Mouse (Mus musculus) intestine, embryonic 14.5 days (tissue): ENCODE measurements around the gene Gramd4. TPM values are rescaled to one million over a fixed set of nuclear protein-coding genes. Genes with fewer than 3 reads are reported as not detected.
"Not testable (repeated sequence)": the region's sequence is repeated elsewhere in the genome, so short reads cannot be mapped to it uniquely, and the experiment has no call there.

ENCODE experiments used
- ATAC-seq: fragments of 200-750 bp; cut with Nextera tagmentation; replicated peaks from 2 replicates; pipeline ENCODE4 v1.8.0; 2017; ENCODE audit warnings: low read depth, moderate number of reproducible peaks, moderate TSS enrichment, moderate library complexity; ENCODE audit not compliant: low FRiP score, low TSS enrichment
- DNase-seq: peaks from one replicate; pipeline ENCODE4 v3.0.0-alpha.2; 2018; ENCODE audit warnings: low spot score
- H3K27ac ChIP-seq: fragments of 300-500 bp; sonication (generic); 2 replicates; pipeline ENCODE4 v1.5.1; 2014; ENCODE audit warnings: low read depth, mild to moderate bottlenecking, control low read depth
- H3K27me3 ChIP-seq: fragments of 300-500 bp; sonication (generic); replicated peaks from 2 replicates; pipeline ENCODE4 v1.6.1; 2014; ENCODE audit warnings: low read length, control low read depth; ENCODE audit not compliant: control insufficient read depth, insufficient read depth
- H3K36me3 ChIP-seq: fragments of 300-500 bp; sonication (generic); 2 replicates; pipeline ENCODE4 v1.6.1; 2014; ENCODE audit warnings: low read length, control low read depth; ENCODE audit not compliant: control insufficient read depth, insufficient read depth
- H3K4me1 ChIP-seq: fragments of 300-500 bp; sonication (generic); replicated peaks from 2 replicates; pipeline ENCODE4 v1.6.1; 2014; ENCODE audit warnings: low read length, control low read depth, mixed read lengths; ENCODE audit not compliant: control insufficient read depth, insufficient read depth
- H3K4me2 ChIP-seq: fragments of 300-500 bp; sonication (generic); 2 replicates; pipeline ENCODE4 v1.6.1; 2014; ENCODE audit warnings: low read length
- H3K4me3 ChIP-seq: fragments of 300-500 bp; sonication (generic); 2 replicates; pipeline ENCODE4 v1.5.1; 2014; ENCODE audit warnings: low read depth, low read length, control low read depth, mixed read lengths
- H3K9ac ChIP-seq: fragments of 300-500 bp; sonication (generic); 2 replicates; pipeline ENCODE4 v1.6.1; 2014; ENCODE audit warnings: mild to moderate bottlenecking, low read length
- H3K9me3 ChIP-seq: fragments of 300-500 bp; sonication (generic); 2 replicates; pipeline ENCODE4 v1.6.1; 2016; ENCODE audit warnings: low read length, control low read depth; ENCODE audit not compliant: control insufficient read depth
- WGBS: fragments of 180-500 bp; shearing (Covaris S2); extraction: QIAGEN DNeasy Blood & Tissue Kit; methylation state at CpG from one replicate; pipeline ENCODE4 v1.1.7; 2014; 5-methylcytosine and 5-hydroxymethylcytosine counted together
- polyA plus RNA-seq: library from polyadenylated mRNA; unstranded; fragments of >200 nt; fragmentation: Nextera tagmentation; extraction: Ambion mirVana; gene quantifications from 2 replicates; pipeline ENCODE4 v1.2.1, GENCODE M21; 2014

Gene Gramd4
- polyA plus RNA-seq, 1 experiment from 2014 or later, result 8.1 TPM

- H3K27ac ChIP-seq, result no peak overlapping the region
- no peak overlapping the region for H3K4me3 ChIP-seq
- H3K9ac ChIP-seq, result no peak overlapping the region
- peaks cover 4% of the 10 kb centered on the region for H3K4me1 ChIP-seq
- ATAC-seq (0 out of 2 replicates have a peak, but pooled peaks have one; percentile 11), DNase-seq (peak; percentile 92)
- H3K4me2 ChIP-seq, result no peak overlapping the region
- WGBS, result 44% methylated on average over 2 of the region's 2 CpGs
- no peaks in the 10 kb centered on the region for H3K27me3 ChIP-seq
- no peaks in the 10 kb centered on the region for H3K36me3 ChIP-seq
- H3K9me3 ChIP-seq, result no peaks in the 10 kb centered on the region
Observed at GRCm38 (mm10) chr15:86053890-86054536, 3.5 kb upstream of the Gramd4 start.

DNA sequence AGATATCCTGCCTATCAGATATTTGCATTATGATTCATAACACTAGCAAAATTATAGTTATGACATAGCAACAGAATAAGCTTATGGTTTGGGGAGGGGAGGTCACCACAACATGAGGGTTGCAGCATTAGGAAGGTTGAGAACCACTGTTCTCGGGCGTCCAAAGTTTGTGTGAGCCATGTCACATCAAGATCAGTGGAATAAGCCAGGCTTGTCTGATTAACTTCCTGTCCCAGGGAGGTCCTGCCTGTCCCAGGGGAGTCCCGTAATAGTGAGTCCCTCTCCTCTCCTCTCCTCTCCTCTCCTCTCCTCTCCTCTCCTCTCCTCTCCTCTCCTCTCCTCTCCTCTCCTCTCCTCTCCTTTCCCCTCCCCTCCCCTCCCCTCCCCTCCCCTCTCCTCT, 2.6 kb upstream of the Gramd4 start:
- WGBS, result 66% methylated on average over 3 of the region's 3 CpGs
- not testable (repeated sequence) for DNase-seq, H3K9ac ChIP-seq, H3K36me3 ChIP-seq, H3K9me3 ChIP-seq, H3K27me3 ChIP-seq, H3K4me1 ChIP-seq, H3K4me2 ChIP-seq, H3K4me3 ChIP-seq, ATAC-seq, H3K27ac ChIP-seq

GRCm38 (mm10) chr15:86056221-86056760, 1.2 kb upstream of the Gramd4 start:
- Histone ChIP-seq H3K27ac (no peak overlapping the region), H3K27me3 (no peaks in the 10 kb centered on the region), H3K4me1 (peaks cover 15% of the 10 kb centered on the region), H3K9ac (no peak overlapping the region), H3K4me3 (no peak overlapping the region), H3K4me2 (no peak overlapping the region), H3K9me3 (no peaks in the 10 kb centered on the region), H3K36me3 (no peaks in the 10 kb centered on the region)
- 83% methylated on average over 5 of the region's 5 CpGs for WGBS
- ATAC-seq (no peak), DNase-seq (no peak)

DNA sequence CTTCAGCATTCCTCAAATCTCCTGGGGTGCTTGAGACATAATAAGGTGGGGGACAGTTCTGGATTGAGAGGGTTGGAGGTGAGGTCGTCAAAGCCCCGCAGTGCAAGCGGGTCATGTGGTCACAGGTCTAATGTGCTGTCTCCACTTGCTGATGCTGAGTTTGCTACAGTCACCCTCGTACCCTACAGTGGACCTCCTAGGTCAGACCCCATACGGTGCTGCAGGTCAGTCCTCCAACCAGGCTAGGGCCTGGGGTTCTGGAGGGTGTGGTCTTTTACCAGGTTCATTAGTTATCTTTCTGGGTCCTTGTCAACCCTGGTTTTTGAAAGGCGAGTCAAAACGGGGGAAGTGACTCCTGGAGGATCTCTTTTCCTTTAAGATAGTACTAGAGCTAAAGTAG, 413 bp downstream of the Gramd4 start:
- peak overlapping the region; percentile 30; the same call in 1 of the 2 replicates for H3K27ac ChIP-seq
- no peak for DNase-seq

GRCm38 (mm10) chr15:86058394-86058915, 960 bp downstream of the Gramd4 start:
- H3K4me1 ChIP-seq, result peaks cover 24% of the 10 kb centered on the region
- H3K9ac ChIP-seq, result peak overlapping the region; percentile 86
- H3K9me3 ChIP-seq, result no peaks in the 10 kb centered on the region
- H3K4me2 ChIP-seq, result peak overlapping the region; percentile 84
- no peaks in the 10 kb centered on the region for H3K36me3 ChIP-seq
- no peaks in the 10 kb centered on the region for H3K27me3 ChIP-seq
- peak overlapping the region; percentile 30; the same call in 1 of the 2 replicates for H3K27ac ChIP-seq
- DNase-seq (peak; percentile 86), ATAC-seq (peak; percentile 76)
- H3K4me3 ChIP-seq, result peak overlapping the region; percentile 74
- whole genome bisulfite sequencing, result 0% methylated on average over 51 of the region's 70 CpGs

More for the DNA sequence above, 413 bp downstream of the Gramd4 start:
- Histone ChIP-seq H3K27me3 (no peaks in the 10 kb centered on the region), H3K4me3 (peak overlapping the region; percentile 74), H3K4me2 (peak overlapping the region; percentile 84), H3K4me1 (peaks cover 24% of the 10 kb centered on the region), H3K9ac (peak overlapping the region; percentile 86), H3K9me3 (no peaks in the 10 kb centered on the region), H3K36me3 (no peaks in the 10 kb centered on the region)
- no peak; the same call in 1 of the 2 replicates for ATAC-seq
- 10% methylated on average over 7 of the region's 7 CpGs for whole genome bisulfite sequencing

DNA sequence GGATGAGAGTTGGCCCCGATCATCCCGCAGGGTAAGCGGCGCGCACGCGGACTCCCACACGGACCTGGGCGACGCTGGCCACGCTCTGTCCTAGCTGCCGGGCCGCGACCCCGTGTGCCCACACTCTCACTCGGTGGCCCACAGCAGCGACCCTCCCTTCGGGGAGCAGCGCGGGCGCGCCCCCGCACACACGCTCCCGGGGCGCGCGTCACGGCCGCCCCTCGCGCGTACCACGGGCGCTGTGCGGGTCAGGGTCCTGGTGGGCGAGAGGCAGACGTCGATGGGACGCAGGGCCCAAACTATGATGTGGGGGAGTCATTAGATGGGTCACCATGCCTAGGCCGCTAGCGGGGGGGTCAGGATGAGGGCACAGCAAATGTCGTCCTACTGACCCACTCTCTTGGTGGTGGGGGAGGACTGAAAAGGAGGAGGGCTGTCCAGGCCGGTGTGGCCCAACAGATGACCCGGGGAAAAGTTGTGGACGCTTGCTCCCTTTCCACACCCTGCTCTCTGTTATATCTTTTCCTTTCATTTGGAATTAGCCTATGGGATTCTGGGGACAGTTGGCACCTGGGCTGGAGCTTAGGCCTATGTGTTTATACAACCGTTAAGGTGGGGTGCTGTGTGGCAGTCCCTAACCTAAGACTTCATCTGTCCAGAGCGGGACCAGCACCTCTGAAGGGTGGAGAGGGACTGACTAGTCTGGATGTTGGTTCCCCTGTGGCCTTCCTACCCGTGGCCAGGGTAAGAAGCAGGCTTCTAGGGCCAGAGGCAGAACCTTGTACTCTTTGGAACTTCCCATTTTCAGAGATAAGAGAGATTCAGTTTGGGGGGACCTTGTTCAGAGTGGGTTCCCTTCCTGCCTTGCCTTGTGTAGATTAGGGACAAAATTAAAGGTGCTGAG, 1.7 kb downstream of the Gramd4 start:
- WGBS, result 2% methylated on average over 43 of the region's 49 CpGs
- peak overlapping the region; percentile 74 for H3K4me3 ChIP-seq
- no peaks in the 10 kb centered on the region for H3K9me3 ChIP-seq
- DNase-seq, result no peak
- peak overlapping the region; percentile 86 for H3K9ac ChIP-seq
- 0 out of 2 replicates have a peak overlapping the region, but pooled peaks have one; percentile 30 for H3K27ac ChIP-seq
- peak; percentile 42 for ATAC-seq
- no peaks in the 10 kb centered on the region for H3K36me3 ChIP-seq
- H3K4me1 ChIP-seq, result peaks cover 24% of the 10 kb centered on the region
- H3K27me3 ChIP-seq, result no peaks in the 10 kb centered on the region
- H3K4me2 ChIP-seq, result peak overlapping the region; percentile 84

GRCm38 (mm10) chr15:86059835-86060380, 2.4 kb downstream of the Gramd4 start:
- H3K9me3 ChIP-seq, result no peaks in the 10 kb centered on the region
- DNase-seq (no peak), ATAC-seq (no peak)
- no peaks in the 10 kb centered on the region for H3K36me3 ChIP-seq
- H3K27me3 ChIP-seq, result no peaks in the 10 kb centered on the region
- peak overlapping the region; percentile 74; the same call in 1 of the 2 replicates for H3K4me3 ChIP-seq
- peak overlapping the region; percentile 84 for H3K4me2 ChIP-seq
- no peak overlapping the region for H3K27ac ChIP-seq
- 71% methylated on average over 7 of the region's 7 CpGs for WGBS
- H3K9ac ChIP-seq, result no peak overlapping the region
- H3K4me1 ChIP-seq, result peaks cover 24% of the 10 kb centered on the region

- WGBS, result 89% methylated on average over 12 of the region's 12 CpGs
- H3K4me1 ChIP-seq, result peaks cover 24% of the 10 kb centered on the region
- ATAC-seq, result no peak
- no peak overlapping the region for H3K9ac ChIP-seq
- DNase-seq, result no peak
- no peaks in the 10 kb centered on the region for H3K36me3 ChIP-seq
- no peak overlapping the region for H3K4me3 ChIP-seq
- no peaks in the 10 kb centered on the region for H3K9me3 ChIP-seq
- no peaks in the 10 kb centered on the region for H3K27me3 ChIP-seq
- no peak overlapping the region for H3K4me2 ChIP-seq
- no peak overlapping the region for H3K27ac ChIP-seq
Observed at GRCm38 (mm10) chr15:86060581-86060980, 3.1 kb downstream of the Gramd4 start.
